Mouse (Mus musculus): Measurements from ENCODE around the gene D5Ertd579e. TPM values are rescaled to one million over a fixed set of nuclear protein-coding genes. Genes with fewer than 3 reads are reported as not detected.

D5Ertd579e gene
- polyA plus RNA-seq, 1 experiment from 2014 or later: 44.6 TPM

GRCm38 (mm10) chr5:36729086-36729473 lies 33.3 kb upstream of the D5Ertd579e start:
- Histone ChIP-seq H3K27ac (replicated peaks) (no peak overlapping the region), H3K9ac (replicated peaks) (no peak overlapping the region), H3K4me1 (no peaks in the 10 kb centered on the region), H3K4me2 (replicated peaks) (no peak overlapping the region), H3K4me3 (no peak overlapping the region), H3K36me3 (no peaks in the 10 kb centered on the region), H3K9me3 (no peaks in the 10 kb centered on the region), H3K27me3 (0 out of 2 replicates have a peak, but pooled peaks cover 3% of the 10 kb centered on the region)
- 80% methylated on average over 4 of the region's 4 CpGs for WGBS
- no peak for ATAC-seq (ENCODE audit: low FRiP score, low read depth)

GRCm38 (mm10) chr5:36728403-36729085 lies 32.7 kb upstream of the D5Ertd579e start:
- H3K4me3 ChIP-seq: no peak overlapping the region
- no peaks in the 10 kb centered on the region for H3K36me3 ChIP-seq
- no peak overlapping the region for H3K27ac ChIP-seq (replicated peaks)
- no peak overlapping the region for H3K9ac ChIP-seq (replicated peaks)
- WGBS: 83% methylated on average over 8 of the region's 8 CpGs
- H3K4me2 ChIP-seq (replicated peaks): no peak overlapping the region
- H3K9me3 ChIP-seq: no peaks in the 10 kb centered on the region
- ATAC-seq (ENCODE audit: low FRiP score, low read depth): no peak
- no peaks in the 10 kb centered on the region for H3K4me1 ChIP-seq
- H3K27me3 ChIP-seq: 0 out of 2 replicates have a peak, but pooled peaks cover 2% of the 10 kb centered on the region

DNA sequence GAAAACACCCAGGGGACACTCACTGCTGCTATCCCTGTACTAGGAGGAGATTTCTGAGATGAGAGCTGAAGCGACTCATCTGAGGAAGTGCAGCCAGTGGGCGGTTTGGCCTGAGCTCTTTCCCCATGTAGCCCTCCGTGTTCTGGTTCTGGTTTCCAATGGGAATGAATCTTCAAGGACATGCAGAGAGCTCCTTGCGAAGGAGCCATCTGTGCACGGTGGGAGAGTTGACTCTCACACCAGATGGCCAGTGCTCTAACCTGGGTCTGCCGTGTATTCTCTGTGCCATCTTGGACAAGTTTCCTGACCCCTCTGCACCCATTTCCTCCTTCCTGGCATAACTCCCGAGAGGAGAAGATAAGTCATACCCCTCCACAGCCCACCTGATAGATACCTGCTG lies 32.0 kb upstream of the D5Ertd579e start:
- H3K4me3 ChIP-seq: no peak overlapping the region
- no peaks in the 10 kb centered on the region for H3K27me3 ChIP-seq
- no peak overlapping the region for H3K27ac ChIP-seq (replicated peaks)
- H3K4me1 ChIP-seq: no peaks in the 10 kb centered on the region
- no peaks in the 10 kb centered on the region for H3K36me3 ChIP-seq
- no peak for ATAC-seq (ENCODE audit: low FRiP score, low read depth)
- 70% methylated on average over 7 of the region's 7 CpGs for WGBS
- no peak overlapping the region for H3K4me2 ChIP-seq (replicated peaks)
- no peaks in the 10 kb centered on the region for H3K9me3 ChIP-seq
- no peak overlapping the region for H3K9ac ChIP-seq (replicated peaks)

GRCm38 (mm10) chr5:36727136-36727535 lies 31.3 kb upstream of the D5Ertd579e start:
- no peaks in the 10 kb centered on the region for H3K27me3 ChIP-seq
- ATAC-seq (ENCODE audit: low FRiP score, low read depth): no peak
- no peaks in the 10 kb centered on the region for H3K36me3 ChIP-seq
- no peak overlapping the region for H3K4me2 ChIP-seq (replicated peaks)
- H3K9me3 ChIP-seq: no peaks in the 10 kb centered on the region
- WGBS: 86% methylated on average over 2 of the region's 2 CpGs
- no peak overlapping the region for H3K4me3 ChIP-seq
- H3K9ac ChIP-seq (replicated peaks): no peak overlapping the region
- H3K27ac ChIP-seq (replicated peaks): no peak overlapping the region
- no peaks in the 10 kb centered on the region for H3K4me1 ChIP-seq

- H3K4me2 ChIP-seq (replicated peaks): no peak overlapping the region
- no peaks in the 10 kb centered on the region for H3K9me3 ChIP-seq
- H3K36me3 ChIP-seq: no peaks in the 10 kb centered on the region
- no peak overlapping the region for H3K4me3 ChIP-seq
- no peaks in the 10 kb centered on the region for H3K4me1 ChIP-seq
- whole genome bisulfite sequencing: 69% methylated on average over 9 of the region's 9 CpGs
- ATAC-seq (ENCODE audit: low FRiP score, low read depth): no peak
- H3K27me3 ChIP-seq: no peaks in the 10 kb centered on the region
- H3K27ac ChIP-seq (replicated peaks): no peak overlapping the region
- H3K9ac ChIP-seq (replicated peaks): no peak overlapping the region
Measured at GRCm38 (mm10) chr5:36726387-36726801, 30.6 kb upstream of the D5Ertd579e start.

DNA sequence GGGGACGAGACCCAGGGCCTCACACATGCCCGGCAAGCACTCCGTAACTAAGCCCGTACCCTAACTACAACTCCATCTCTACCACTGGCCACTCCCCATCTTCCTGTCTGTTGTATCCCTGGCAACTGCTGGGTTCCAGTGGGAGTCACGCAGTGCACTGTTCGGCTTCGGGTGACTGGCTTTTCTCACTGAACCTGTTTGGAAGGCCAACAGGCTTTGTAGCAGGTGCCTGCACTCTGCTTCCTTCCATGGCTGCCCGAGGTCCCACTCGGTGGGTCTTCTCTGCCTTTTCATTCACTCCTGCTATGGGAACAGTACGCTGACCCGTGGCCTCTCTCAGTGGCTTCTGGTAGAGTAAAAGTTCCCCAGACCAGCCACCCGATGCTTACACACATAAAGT lies 30.0 kb upstream of the D5Ertd579e start:
- ATAC-seq (ENCODE audit: low FRiP score, low read depth): no peak
- no peak overlapping the region for H3K4me2 ChIP-seq (replicated peaks)
- H3K9ac ChIP-seq (replicated peaks): no peak overlapping the region
- whole genome bisulfite sequencing: 66% methylated on average over 12 of the region's 12 CpGs
- H3K27me3 ChIP-seq: no peaks in the 10 kb centered on the region
- no peak overlapping the region for H3K27ac ChIP-seq (replicated peaks)
- no peaks in the 10 kb centered on the region for H3K36me3 ChIP-seq
- no peak overlapping the region for H3K4me3 ChIP-seq
- H3K9me3 ChIP-seq: no peaks in the 10 kb centered on the region
- H3K4me1 ChIP-seq: no peaks in the 10 kb centered on the region

DNA sequence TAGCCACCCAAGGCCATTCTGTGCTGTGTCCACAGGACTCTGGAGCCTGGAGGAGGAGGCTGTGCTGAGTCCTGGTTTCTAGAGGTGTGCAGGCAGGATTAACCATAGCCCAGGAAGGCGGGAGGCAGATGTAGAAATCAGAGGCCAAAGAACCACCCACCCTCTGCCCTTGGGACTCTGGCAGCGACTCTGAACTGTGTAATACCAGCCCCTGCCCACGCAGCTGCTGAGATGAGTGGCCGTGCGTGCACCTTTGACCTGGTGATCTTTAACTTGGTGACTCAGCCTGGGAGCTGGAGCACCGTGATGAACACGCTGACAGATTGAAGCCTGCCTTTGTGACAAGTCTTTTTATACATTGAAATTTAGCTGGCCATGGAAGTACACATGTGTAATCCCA lies 28.4 kb upstream of the D5Ertd579e start:
- H3K27me3 ChIP-seq: no peaks in the 10 kb centered on the region
- H3K4me2 ChIP-seq (replicated peaks): no peak overlapping the region
- no peaks in the 10 kb centered on the region for H3K9me3 ChIP-seq
- no peak overlapping the region for H3K4me3 ChIP-seq
- no peaks in the 10 kb centered on the region for H3K4me1 ChIP-seq
- no peak overlapping the region for H3K27ac ChIP-seq (replicated peaks)
- no peaks in the 10 kb centered on the region for H3K36me3 ChIP-seq
- H3K9ac ChIP-seq (replicated peaks): no peak overlapping the region
- 78% methylated on average over 7 of the region's 7 CpGs for WGBS
- no peak for ATAC-seq (ENCODE audit: low FRiP score, low read depth)

GRCm38 (mm10) chr5:36723356-36723755 lies 27.5 kb upstream of the D5Ertd579e start:
- Histone ChIP-seq H3K27ac (replicated peaks) (no peak overlapping the region), H3K4me3 (no peak overlapping the region), H3K4me1 (no peaks in the 10 kb centered on the region), H3K9me3 (no peaks in the 10 kb centered on the region), H3K9ac (replicated peaks) (no peak overlapping the region), H3K4me2 (replicated peaks) (no peak overlapping the region), H3K27me3 (no peaks in the 10 kb centered on the region), H3K36me3 (no peaks in the 10 kb centered on the region)
- 70% methylated on average over 9 of the region's 9 CpGs for WGBS
- ATAC-seq (ENCODE audit: low FRiP score, low read depth): no peak

DNA sequence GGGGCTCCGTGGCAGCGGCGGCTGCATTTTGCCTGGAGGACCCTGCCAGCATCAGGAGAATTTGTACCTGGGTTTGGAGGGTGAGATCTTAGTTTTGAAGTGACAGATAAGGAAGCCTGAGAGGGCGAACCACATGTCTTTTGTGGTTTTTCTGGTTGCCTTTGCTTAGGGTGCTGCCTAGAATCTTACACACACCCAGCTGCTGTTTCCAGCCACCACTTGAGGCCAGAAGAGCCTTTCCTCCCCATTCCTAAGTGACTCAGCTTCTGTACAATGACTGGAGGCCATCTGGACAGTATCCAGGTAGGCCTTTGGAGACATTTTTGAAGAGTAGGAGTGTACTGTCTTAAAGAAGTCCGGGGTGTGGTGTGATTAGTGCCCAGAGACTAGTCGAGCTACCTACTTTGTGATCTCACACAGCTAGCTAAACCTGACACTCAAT lies 26.6 kb upstream of the D5Ertd579e start:
- Histone ChIP-seq H3K9me3 (no peaks in the 10 kb centered on the region), H3K27me3 (no peaks in the 10 kb centered on the region), H3K4me2 (replicated peaks) (no peak overlapping the region), H3K4me1 (no peaks in the 10 kb centered on the region), H3K9ac (replicated peaks) (no peak overlapping the region), H3K27ac (replicated peaks) (no peak overlapping the region), H3K4me3 (no peak overlapping the region), H3K36me3 (no peaks in the 10 kb centered on the region)
- WGBS: 80% methylated on average over 6 of the region's 6 CpGs
- ATAC-seq (ENCODE audit: low FRiP score, low read depth): no peak

- H3K4me2 ChIP-seq (replicated peaks): no peak overlapping the region
- no peaks in the 10 kb centered on the region for H3K4me1 ChIP-seq
- no peak for ATAC-seq (ENCODE audit: low FRiP score, low read depth)
- no peaks in the 10 kb centered on the region for H3K36me3 ChIP-seq
- H3K4me3 ChIP-seq: no peak overlapping the region
- no peaks in the 10 kb centered on the region for H3K9me3 ChIP-seq
- H3K27me3 ChIP-seq: no peaks in the 10 kb centered on the region
- WGBS: 75% methylated on average over 5 of the region's 5 CpGs
- H3K27ac ChIP-seq (replicated peaks): no peak overlapping the region
- H3K9ac ChIP-seq (replicated peaks): no peak overlapping the region
Measured at GRCm38 (mm10) chr5:36720710-36721375, 25.0 kb upstream of the D5Ertd579e start.

DNA sequence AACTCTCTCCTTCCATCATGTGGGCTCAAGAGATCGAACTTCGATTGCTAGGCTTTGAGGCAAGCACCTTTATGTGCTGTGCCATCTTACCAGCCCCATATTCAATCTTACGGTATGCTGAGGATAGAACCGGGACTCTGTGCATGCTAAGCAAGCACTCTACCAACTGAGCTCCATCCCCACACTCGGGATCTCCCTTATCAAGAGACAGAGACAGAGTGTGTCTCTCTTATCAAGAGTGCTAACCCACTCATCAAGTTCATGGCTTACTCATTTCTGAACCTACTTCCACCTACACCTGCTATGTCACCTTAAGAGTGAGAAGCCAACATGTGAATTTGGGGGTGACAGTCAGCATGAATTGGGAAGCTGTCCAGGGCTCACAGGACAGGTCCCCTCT lies 24.4 kb upstream of the D5Ertd579e start:
- no peak for ATAC-seq (ENCODE audit: low FRiP score, low read depth)
- 88% methylated on average over 5 of the region's 5 CpGs for WGBS
- H3K4me3 ChIP-seq: no peak overlapping the region
- no peak overlapping the region for H3K27ac ChIP-seq (replicated peaks)
- no peaks in the 10 kb centered on the region for H3K36me3 ChIP-seq
- H3K27me3 ChIP-seq: no peaks in the 10 kb centered on the region
- no peak overlapping the region for H3K4me2 ChIP-seq (replicated peaks)
- H3K9me3 ChIP-seq: no peaks in the 10 kb centered on the region
- H3K9ac ChIP-seq (replicated peaks): no peak overlapping the region
- no peaks in the 10 kb centered on the region for H3K4me1 ChIP-seq

DNA sequence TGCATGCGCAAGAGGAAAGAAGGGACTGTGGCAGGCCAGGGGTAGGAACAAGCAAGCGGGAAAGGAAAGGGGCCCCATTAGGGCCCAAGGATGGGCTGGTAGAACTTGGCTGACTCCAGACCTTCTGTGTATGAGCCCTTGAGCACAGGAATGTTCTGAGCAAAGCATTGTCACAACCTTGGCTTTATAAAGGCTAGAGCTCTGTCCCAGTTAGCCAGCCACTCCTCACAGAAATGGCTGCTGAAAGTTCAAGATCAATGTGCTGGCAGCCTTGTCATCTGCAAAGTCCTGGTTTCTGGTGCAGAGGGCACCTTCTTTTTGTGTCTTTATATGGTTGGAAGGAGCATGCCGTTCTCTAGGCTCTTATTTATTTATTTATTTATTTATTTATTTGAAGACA lies 23.8 kb upstream of the D5Ertd579e start:
- Histone ChIP-seq H3K4me1 (no peaks in the 10 kb centered on the region), H3K27ac (replicated peaks) (no peak overlapping the region), H3K4me3 (no peak overlapping the region), H3K4me2 (replicated peaks) (no peak overlapping the region), H3K27me3 (peaks cover 2% of the 10 kb centered on the region; the same call in 1 of the 2 replicates), H3K36me3 (no peaks in the 10 kb centered on the region), H3K9ac (replicated peaks) (no peak overlapping the region), H3K9me3 (no peaks in the 10 kb centered on the region)
- 87% methylated on average over 3 of the region's 3 CpGs for WGBS
- ATAC-seq (ENCODE audit: low FRiP score, low read depth): no peak

Measured in midbrain, embryonic 12.5 days (tissue).